Mouse (Mus musculus) fibroblast of lung, adult 2 months (primary cell): ENCODE results near the gene Gm48551.

Source experiments
- DNase-seq: peaks from one replicate; pipeline ENCODE4 v3.0.0-alpha.2; 2011; ENCODE audit warnings: low read depth

The Gm48551 gene

DNA sequence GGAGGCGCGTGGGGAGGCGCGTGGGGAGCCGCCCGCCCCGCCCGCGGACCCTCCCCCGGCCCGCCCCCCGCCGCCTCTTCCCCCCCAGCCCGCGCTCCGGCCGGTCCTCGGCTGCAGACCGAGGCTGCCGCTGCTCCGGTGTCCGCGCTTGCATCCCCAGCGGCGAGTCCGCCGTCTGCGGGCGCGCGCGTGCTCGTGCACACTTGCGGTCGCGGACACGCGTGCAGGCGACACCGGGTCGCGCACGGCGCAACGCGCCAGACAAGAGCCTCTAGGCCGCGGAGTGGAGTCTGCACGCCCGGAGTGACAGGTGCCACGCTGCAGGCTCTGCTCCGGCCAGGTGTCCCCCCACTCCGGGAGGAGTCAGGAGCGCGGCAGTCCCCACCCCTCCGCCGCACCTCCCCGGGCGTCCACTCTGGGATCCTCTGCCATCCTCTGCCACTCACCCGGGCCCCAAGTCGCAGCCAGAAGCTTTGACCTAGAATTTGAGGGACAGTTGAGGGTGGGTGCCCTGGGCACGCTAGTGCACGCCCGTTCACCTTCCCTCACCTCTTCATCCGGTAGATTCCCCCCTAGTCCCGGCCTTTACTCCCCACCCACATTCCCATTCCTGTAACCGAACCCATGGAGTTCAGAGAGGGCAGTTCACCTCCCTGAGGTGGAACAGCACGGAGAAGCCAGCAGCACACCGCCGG lies 46.7 kb downstream of the Gm48551 start:
- no peak for DNase-seq

DNA sequence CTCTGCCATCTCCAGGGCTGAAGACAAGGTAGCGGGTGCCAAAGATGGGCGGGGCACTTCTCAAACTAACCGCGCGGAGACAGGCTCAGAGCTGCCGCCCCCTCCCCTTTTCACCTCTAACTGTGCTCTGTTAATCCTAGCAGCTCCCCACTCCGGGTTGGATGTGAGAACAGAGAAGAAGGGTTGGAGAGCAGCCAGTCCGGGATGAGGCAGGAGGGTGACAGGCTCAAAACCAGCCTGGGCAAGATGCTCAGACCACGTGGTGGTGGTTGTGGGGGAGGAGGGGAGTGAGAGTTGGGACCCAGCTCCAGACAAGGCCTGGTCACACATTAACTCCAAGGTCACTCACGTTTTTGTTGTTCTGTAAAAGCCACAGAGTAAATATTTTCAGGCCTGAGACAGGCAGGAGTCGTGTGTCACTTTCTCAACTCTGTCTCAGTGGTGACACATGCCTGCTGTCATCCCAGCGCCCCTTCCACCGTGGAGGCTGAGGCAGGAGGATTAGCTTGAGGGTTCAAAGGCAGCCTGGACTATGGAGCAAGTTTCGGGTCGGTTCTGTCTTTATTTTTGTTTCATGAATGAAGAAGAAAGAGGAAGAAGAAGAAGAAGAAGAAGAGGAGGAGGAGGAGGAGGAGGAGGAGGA lies 47.4 kb downstream of the Gm48551 start:
- DNase-seq, result no peak

DNA sequence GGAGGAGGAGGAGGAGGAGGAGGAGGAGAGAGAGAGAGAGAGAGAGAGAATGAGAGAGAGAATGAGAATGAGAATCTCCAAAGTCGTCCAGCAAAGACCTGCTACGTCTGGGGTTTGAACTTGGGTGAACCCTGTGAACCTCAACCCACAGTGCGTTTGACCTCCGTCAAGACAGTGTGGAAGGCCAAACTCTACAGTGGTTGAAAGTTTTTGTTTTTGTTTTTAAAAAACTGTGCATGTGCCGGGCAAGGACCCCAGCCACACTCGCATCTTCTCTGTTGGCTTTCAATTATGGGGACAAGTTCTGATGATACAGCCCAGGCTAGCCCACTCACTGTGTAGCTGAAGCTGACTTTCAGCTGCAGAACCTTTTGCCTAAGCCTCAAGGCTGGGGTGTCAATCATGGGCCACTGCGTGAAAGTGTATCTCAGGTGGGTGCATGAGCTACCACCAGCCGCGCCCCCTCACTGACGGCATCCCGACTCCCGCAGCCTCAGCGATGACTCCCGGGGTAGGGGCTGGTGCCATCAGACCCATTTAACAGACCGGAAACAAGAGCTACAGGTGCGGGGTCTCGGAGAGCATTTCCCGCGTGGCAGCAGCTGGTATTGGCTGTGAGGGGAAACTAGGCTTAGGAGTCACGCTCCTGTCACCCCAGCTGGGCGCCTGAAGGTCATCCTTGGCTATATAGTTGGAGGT lies 48.1 kb downstream of the Gm48551 start:
- DNase-seq, result no peak

DNA sequence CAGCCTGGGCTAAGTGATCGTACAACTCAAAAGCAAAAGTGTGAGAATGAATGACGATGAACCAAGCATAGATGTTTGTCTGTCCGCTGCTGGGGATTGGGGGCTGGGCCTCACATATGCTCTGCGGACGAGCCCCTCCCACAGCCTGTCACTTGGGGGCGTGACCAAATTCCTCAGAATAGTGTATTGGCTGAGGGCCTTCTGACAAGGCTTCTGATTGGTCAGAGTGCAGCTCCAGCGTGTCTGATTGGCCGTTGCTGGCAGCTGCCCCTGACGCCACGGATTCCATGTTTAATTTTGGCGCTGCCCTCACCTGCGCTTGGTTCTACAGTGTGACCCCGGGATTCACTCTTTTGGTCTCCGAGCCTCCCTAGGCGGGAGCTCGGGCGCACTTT lies 48.6 kb downstream of the Gm48551 start:
- peak; percentile 90 for DNase-seq

DNA sequence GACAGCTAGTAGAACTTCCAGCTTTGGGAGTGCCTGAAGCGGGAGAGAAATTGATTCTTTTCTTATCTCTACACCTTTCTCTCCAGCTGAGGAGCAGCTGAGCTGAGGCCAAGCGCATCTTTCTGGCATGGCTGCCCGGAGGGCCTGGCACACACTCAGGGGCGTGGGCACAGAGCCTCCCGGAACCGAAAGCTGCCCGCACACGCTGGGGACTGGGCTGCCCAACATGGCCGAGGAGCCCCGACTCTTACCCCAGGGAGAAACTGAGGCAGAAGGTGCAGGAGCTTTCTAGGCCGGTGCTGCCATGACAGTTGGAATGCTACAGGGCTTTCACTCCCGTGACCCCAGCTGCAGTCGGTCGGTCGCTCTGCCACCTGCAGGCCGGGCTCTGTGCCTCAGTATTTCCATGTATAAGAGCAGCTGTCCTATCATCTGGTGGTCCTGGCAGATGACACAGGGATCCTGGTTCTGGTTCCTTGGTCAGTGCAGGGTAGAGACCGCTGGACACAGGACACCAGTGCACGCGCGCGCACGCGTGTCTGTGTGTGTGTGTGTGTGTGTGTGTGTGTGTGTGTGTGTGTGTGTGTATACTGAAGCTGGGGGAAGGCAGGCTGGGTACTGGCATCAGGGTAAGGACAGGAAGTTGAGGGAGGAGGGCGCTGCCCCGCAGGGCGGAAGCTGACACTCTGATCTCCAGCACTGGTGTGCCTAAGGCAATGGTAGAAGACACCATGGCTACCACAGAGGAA lies 49.4 kb downstream of the Gm48551 start:
- DNase-seq, result no peak

DNA sequence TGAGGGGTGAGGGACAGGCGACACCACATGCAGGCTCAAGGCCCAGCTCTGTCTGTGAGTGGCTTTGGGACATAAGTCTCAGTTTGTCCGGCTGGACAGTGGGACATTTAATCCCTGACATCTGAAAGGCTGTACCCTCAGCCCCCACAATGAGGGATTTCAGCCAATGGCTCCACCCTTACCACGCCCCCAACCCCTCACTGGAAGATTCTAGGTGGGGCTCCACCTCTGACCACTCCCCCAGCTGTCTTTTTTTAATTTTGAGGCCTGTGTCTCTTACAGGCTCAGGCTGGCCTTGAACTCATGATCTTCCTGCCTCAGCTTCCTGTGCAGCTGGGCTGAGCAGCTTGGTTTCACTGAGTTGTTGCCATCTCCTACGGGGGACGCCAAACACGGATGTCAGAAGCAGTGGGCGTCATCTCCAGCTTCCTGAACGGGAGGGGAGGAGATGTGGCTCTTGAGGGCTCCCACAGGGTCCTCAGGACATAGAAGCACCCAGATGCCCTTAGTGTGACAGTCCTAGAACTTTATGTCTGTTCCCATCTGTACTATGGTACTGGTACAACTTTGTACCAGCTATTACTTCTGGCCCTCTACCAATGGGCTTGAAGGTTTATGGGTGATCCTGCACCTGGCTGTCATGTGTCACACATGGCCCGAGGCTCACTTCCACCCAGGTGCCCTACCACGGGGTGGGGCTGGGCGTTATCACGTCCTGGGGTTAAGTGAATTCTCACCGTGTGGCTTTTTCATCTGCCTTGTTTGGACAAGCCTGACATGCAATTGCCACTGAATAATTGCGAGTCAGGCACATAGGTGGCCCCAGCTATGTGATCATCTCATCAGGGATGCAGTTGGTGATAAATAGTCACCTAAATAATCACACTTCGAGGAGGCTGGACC lies 50.3 kb downstream of the Gm48551 start:
- DNase-seq, result no peak

DNA sequence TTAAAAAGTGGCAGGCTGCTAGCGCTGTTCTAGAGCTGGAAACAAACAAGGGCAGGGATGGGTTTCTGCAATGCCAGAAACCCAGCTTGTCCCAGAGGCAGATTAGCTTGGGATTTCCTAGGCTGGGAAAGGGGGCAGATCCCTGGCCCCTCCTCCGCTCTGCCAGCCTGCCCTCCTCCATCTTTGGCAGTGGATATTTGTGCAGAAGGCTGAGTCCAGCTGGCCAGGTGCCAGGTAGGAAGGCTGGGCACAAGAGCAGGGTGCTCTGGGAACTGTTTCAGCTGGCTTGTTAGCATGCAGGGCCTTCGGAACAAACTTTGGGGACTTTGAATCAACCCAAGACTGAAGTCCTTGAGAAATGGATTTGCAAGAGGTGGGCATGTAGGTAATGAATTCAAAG lies 51.2 kb downstream of the Gm48551 start:
- DNase-seq, result no peak

DNA sequence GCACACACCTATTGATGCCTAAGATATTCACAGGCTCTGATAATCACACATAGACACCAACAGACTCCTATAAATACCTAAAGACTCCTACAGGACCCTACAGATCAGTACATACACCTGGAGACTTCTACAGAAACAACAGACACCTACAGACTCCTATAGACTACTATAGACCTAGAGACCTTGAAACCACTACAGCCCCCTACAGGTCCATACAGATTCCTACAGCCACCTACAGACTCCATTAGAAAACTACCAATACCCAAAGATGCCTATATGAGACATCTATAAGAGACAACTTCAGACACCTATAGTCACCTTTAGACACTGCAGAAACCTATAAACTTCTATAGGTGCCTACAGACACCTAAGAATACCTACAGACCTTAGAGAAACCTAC lies 56.8 kb downstream of the Gm48551 start:
- no peak for DNase-seq
